25 mouse cellular contexts compared by ENCODE assay signal in genomic region chr6:128913598-128914254, GRCm38 (mm10). TPM values are rescaled to one million over a fixed set of nuclear protein-coding genes. Genes with fewer than 3 reads are reported as not detected.
A peak's percentile ranks its signal among the peaks of the same experiment; 100 is the strongest.
DNase-seq lines count a peak whose midpoint lies in the region; ATAC-seq and TF ChIP-seq lines count a peak whose summit lies in the region.
"Had no signal": no experiment of that assay in that cellular context is flagged by ENCODE, and none has a peak within 500 bp of the region (broad histone marks: within the 10 kb centered on the region; RNA-seq: fewer than 3 reads in every experiment).

No protein-coding gene starts in this region.

- WGBS in intestine, embryonic 16.5 days = 79% methylated on average over 2 of the region's 2 CpGs
- WGBS in small intestine, adult 2 months = 25% methylated on average over 2 of the region's 2 CpGs
- WGBS in midbrain, embryonic 11.5 days = 84% methylated on average over 2 of the region's 2 CpGs

- peak; percentile 55; the same call in 1 of the 2 replicates for ATAC-seq in intestine, embryonic 16.5 days
- ATAC-seq in midbrain, embryonic 11.5 days (ENCODE audit: low FRiP score) = no peak
- ATAC-seq: forebrain, embryonic 16.5 days; inflammation-experienced regulatory T-cells, adult 6 months; liver, embryonic 12.5 days; midbrain, embryonic 16.5 days had no signal

- no peak for TF ChIP-seq POLR2A in small intestine, adult 2 months (IDR thresholded peaks at IDR 0.05; ENCODE audit: low read depth, low read length)

- H3K4me2 ChIP-seq in intestine, embryonic 16.5 days (ENCODE audit: low read depth, low read length) = no peak overlapping the region
- no peak overlapping the region for H3K4me2 ChIP-seq in midbrain, embryonic 11.5 days
- H3K4me2 ChIP-seq: embryonic facial prominence, embryonic 12.5 days; kidney, embryonic 15.5 days; liver, embryonic 12.5 days had no signal

- no peak overlapping the region for H3K27ac ChIP-seq in intestine, embryonic 16.5 days (ENCODE audit: low read length)
- peak overlapping the region; percentile 64 for H3K27ac ChIP-seq in small intestine, adult 2 months (ENCODE audit: insufficient read depth, low read depth, low read length)
- H3K27ac ChIP-seq in midbrain, embryonic 11.5 days (ENCODE audit: low read depth, low read length) = no peak overlapping the region
- H3K27ac ChIP-seq: embryonic facial prominence, embryonic 12.5 days; hindbrain, embryonic 10.5 days; kidney, embryonic 15.5 days; layer of hippocampus, adult 2 months; left cerebral cortex, adult 2 months; limb, embryonic 10.5 days; liver, embryonic 12.5 days; macrophage had no signal

- no peaks in the 10 kb centered on the region for H3K9me3 ChIP-seq in intestine, embryonic 16.5 days (ENCODE audit: control insufficient read depth, low read length)
- no peaks in the 10 kb centered on the region for H3K9me3 ChIP-seq in midbrain, embryonic 11.5 days (ENCODE audit: control insufficient read depth, low read length)
- H3K9me3 ChIP-seq: embryonic facial prominence, embryonic 12.5 days; hindbrain, embryonic 10.5 days; kidney, embryonic 15.5 days; limb, embryonic 10.5 days; liver, embryonic 12.5 days had no signal

- no peaks in the 10 kb centered on the region for H3K36me3 ChIP-seq in intestine, embryonic 16.5 days (ENCODE audit: control insufficient read depth, insufficient read depth, low read length)
- H3K36me3 ChIP-seq in small intestine, adult 2 months (ENCODE audit: control insufficient read depth, insufficient read depth, low read length) = no peaks in the 10 kb centered on the region
- H3K36me3 ChIP-seq in midbrain, embryonic 11.5 days (ENCODE audit: control insufficient read depth, insufficient read depth, low read length) = no peaks in the 10 kb centered on the region
- H3K36me3 ChIP-seq: embryonic facial prominence, embryonic 12.5 days; hindbrain, embryonic 10.5 days; kidney, embryonic 15.5 days; limb, embryonic 10.5 days; liver, embryonic 12.5 days had no signal

- H3K27me3 ChIP-seq in intestine, embryonic 16.5 days (replicated peaks; ENCODE audit: control insufficient read depth, insufficient read depth, low read length) = no peaks in the 10 kb centered on the region
- no peaks in the 10 kb centered on the region for H3K27me3 ChIP-seq in small intestine, adult 2 months (ENCODE audit: control insufficient read depth, insufficient read depth, low read length)
- no peaks in the 10 kb centered on the region for H3K27me3 ChIP-seq in midbrain, embryonic 11.5 days (ENCODE audit: control insufficient read depth, insufficient read depth, low read length)
- H3K27me3 ChIP-seq: embryonic facial prominence, embryonic 12.5 days; kidney, embryonic 15.5 days; liver, embryonic 12.5 days had no signal

- no peaks in the 10 kb centered on the region for H3K4me1 ChIP-seq in intestine, embryonic 16.5 days (ENCODE audit: control insufficient read depth, insufficient read depth, low read length)
- 0 out of 2 replicates have a peak, but pooled peaks cover 2% of the 10 kb centered on the region for H3K4me1 ChIP-seq in small intestine, adult 2 months (ENCODE audit: control insufficient read depth, insufficient read depth, insufficient read length, low read length)
- no peaks in the 10 kb centered on the region for H3K4me1 ChIP-seq in midbrain, embryonic 11.5 days (ENCODE audit: control insufficient read depth, insufficient read depth, low read length)
- H3K4me1 ChIP-seq: embryonic facial prominence, embryonic 12.5 days; hindbrain, embryonic 10.5 days; kidney, embryonic 15.5 days; limb, embryonic 10.5 days; liver, embryonic 12.5 days had no signal

- no peak for TF ChIP-seq CTCF in small intestine, adult 2 months (IDR thresholded peaks at IDR 0.05; ENCODE audit: extremely low read depth, insufficient read length, insufficient replicate concordance, low read depth, low read length)

- no peak overlapping the region for H3K4me3 ChIP-seq in intestine, embryonic 16.5 days (ENCODE audit: low read length)
- no peak overlapping the region for H3K4me3 ChIP-seq in small intestine, adult 2 months (ENCODE audit: low read depth, low read length)
- no peak overlapping the region for H3K4me3 ChIP-seq in midbrain, embryonic 11.5 days (ENCODE audit: low read depth, low read length)
- H3K4me3 ChIP-seq: embryonic facial prominence, embryonic 12.5 days; hindbrain, embryonic 10.5 days; kidney, embryonic 15.5 days; layer of hippocampus, adult 2 months; left cerebral cortex, adult 2 months; limb, embryonic 10.5 days; liver, embryonic 12.5 days had no signal

- peak; percentile 18 for DNase-seq in 416B (ENCODE audit: low read depth)
- DNase-seq in B cell, adult 2 months = peak; percentile 6 to 7
- no peak for DNase-seq in midbrain, embryonic 11.5 days (ENCODE audit: low spot score, missing footprints)
- no peak for DNase-seq in embryo, embryonic 10.5 days (ENCODE audit: low spot score)
- DNase-seq in thymus, adult 18-20 months = no peak
- DNase-seq: adrenal gland, postnatal 10 days; cerebellum, adult 18-20 months; cerebellum, postnatal 36 days; heart, adult 11 months; thymus, adult 2 months had no signal

- H3K9ac ChIP-seq in intestine, embryonic 16.5 days (ENCODE audit: low read depth, low read length) = no peak overlapping the region
- no peak overlapping the region for H3K9ac ChIP-seq in midbrain, embryonic 11.5 days (ENCODE audit: low read length)
- H3K9ac ChIP-seq: embryonic facial prominence, embryonic 12.5 days; kidney, embryonic 15.5 days; liver, embryonic 12.5 days had no signal

RNA-seq across cellular contexts. Expression of gene Clec2g, which starts 20.5 kb away (rescaled TPM):
- polyA plus RNA-seq in intestine, embryonic 16.5 days (2015; fragmentation: Nextera tagmentation; extraction: Ambion mirVana) = not detected in 2 replicates
- polyA plus RNA-seq in small intestine, adult 2 months (2012; rRNA removed) = not detected in 2 replicates
- not detected in 2 replicates for polyA plus RNA-seq in midbrain, embryonic 11.5 days (2014; fragmentation: Nextera tagmentation; extraction: Ambion mirVana)
- polyA plus RNA-seq: embryonic facial prominence, embryonic 12.5 days; forebrain, embryonic 16.5 days; heart, embryonic 14.5 days; hindbrain, embryonic 10.5 days; kidney, embryonic 15.5 days; limb, embryonic 10.5 days; liver, embryonic 12.5 days; macrophage; midbrain, embryonic 16.5 days; neural tube, embryonic 11.5 days had no signal

RNA-seq across cellular contexts. Expression of gene BC035044, which starts 22.8 kb away (rescaled TPM):
- 1.6 and 1.9 TPM in 2 replicates for polyA plus RNA-seq in intestine, embryonic 16.5 days (2015; fragmentation: Nextera tagmentation; extraction: Ambion mirVana)
- 0.52 and 0.74 TPM in 2 replicates for polyA plus RNA-seq in small intestine, adult 2 months (2012; rRNA removed)
- 0.67 and 0.90 TPM in 2 replicates for polyA plus RNA-seq in midbrain, embryonic 11.5 days (2014; fragmentation: Nextera tagmentation; extraction: Ambion mirVana)

RNA-seq across cellular contexts. Expression of gene Clec2i, which starts 26.3 kb away (rescaled TPM):
- 0.22 and 0.40 TPM in 2 replicates for polyA plus RNA-seq in intestine, embryonic 16.5 days (2015; fragmentation: Nextera tagmentation; extraction: Ambion mirVana)
- 0.03 TPM in 1 of 2 replicates, not detected in the other for polyA plus RNA-seq in small intestine, adult 2 months (2012; rRNA removed)
- polyA plus RNA-seq in midbrain, embryonic 11.5 days (2014; fragmentation: Nextera tagmentation; extraction: Ambion mirVana) = not detected in 2 replicates
- polyA plus RNA-seq: embryonic facial prominence, embryonic 12.5 days; forebrain, embryonic 16.5 days; hindbrain, embryonic 10.5 days; limb, embryonic 10.5 days; liver, embryonic 12.5 days; midbrain, embryonic 16.5 days; neural tube, embryonic 11.5 days had no signal

Comparison
In these comparisons a context has a peak if more than half of its experiments do, and no peak if none do; other contexts are left out.
1. DNase-seq: peak in 416B (single experiment) and B cell, adult 2 months (2 of 2); none in midbrain, embryonic 11.5 days (single experiment), embryo, embryonic 10.5 days (single experiment) and thymus, adult 18-20 months (0 of 2).